Mouse (Mus musculus): ENCODE results near the gene Tas2r135. TPM values are rescaled to one million over a fixed set of nuclear protein-coding genes. Genes with fewer than 3 reads are reported as not detected.
A peak's percentile ranks its signal among the peaks of the same experiment; 100 is the strongest.

Gene Tas2r135
- total RNA-seq (2021) (under 1 TPM in 1 of 2 experiments, not detected in 1; 0.27 TPM), polyA plus RNA-seq (2012; rRNA removed) (not detected in 2 replicates)
- long read RNA-seq: 0 reads

- H3K4me3 ChIP-seq: no peak within 1 kb of the TSS
- H3K79me2 ChIP-seq (replicated peaks; ENCODE audit: control insufficient read depth, insufficient read depth, low read length): no peaks in the 10 kb centered on the region
- 87% methylated on average over 2 of the region's 2 CpGs for WGBS
- H3K36me3 ChIP-seq (ENCODE audit: control insufficient read depth, insufficient read depth, low read length): no peaks in the 10 kb centered on the region
- DNase-seq: no peak
- intact Hi-C loops (cut with DNase I): no loop called here
- no peaks in the 10 kb centered on the region for H3K27me3 ChIP-seq (ENCODE audit: control insufficient read depth, insufficient read depth, low read length)
- H3K9ac ChIP-seq (ENCODE audit: low read depth, low read length): no peak within 1 kb of the TSS
- no peak for TF ChIP-seq POLR2A (IDR thresholded peaks at IDR 0.05; ENCODE audit: insufficient read depth, low read depth, low read length)
- TF ChIP-seq CTCF (IDR thresholded peaks at IDR 0.05): no peak
- TF ChIP-seq EP300 (IDR thresholded peaks at IDR 0.05; ENCODE audit: insufficient read depth, low read depth, low read length): no peak
- no peaks in the 10 kb centered on the region for H3K4me1 ChIP-seq (ENCODE audit: control insufficient read depth, insufficient read depth, low read length)
- no peak within 1 kb of the TSS for H3K27ac ChIP-seq
Observed at GRCm38 (mm10) chr6:42405134-42405533, at the start of gene Tas2r135. TSS of gene Tas2r135 (plus strand) at chr6:42405434.

- no peak overlapping the region for H3K9ac ChIP-seq (ENCODE audit: low read depth, low read length)
- no peak for TF ChIP-seq CTCF (IDR thresholded peaks at IDR 0.05)
- 0 out of 2 replicates have a peak, but pooled peaks have one; percentile 1 for TF ChIP-seq POLR2A (IDR thresholded peaks at IDR 0.05; ENCODE audit: insufficient read depth, low read depth, low read length)
- WGBS: 89% methylated on average over 13 of the region's 13 CpGs
Observed at GRCm38 (mm10) chr6:42355794-42356600, 49.2 kb upstream of the Tas2r135 start.

GRCm38 (mm10) chr6:42356913-42357312 lies 48.3 kb upstream of the Tas2r135 start:
- H3K36me3 ChIP-seq (ENCODE audit: control insufficient read depth, insufficient read depth, low read length): peaks cover 35% of the 10 kb centered on the region
- H3K27ac ChIP-seq: no peak overlapping the region; the same call in 1 of the 2 replicates
- WGBS: 81% methylated on average over 5 of the region's 5 CpGs
- no peak overlapping the region for H3K4me3 ChIP-seq
- DNase-seq: no peak
- H3K9ac ChIP-seq (ENCODE audit: low read depth, low read length): no peak overlapping the region
- intact Hi-C loops (cut with DNase I): no loop called here
- no peaks in the 10 kb centered on the region for H3K27me3 ChIP-seq (ENCODE audit: control insufficient read depth, insufficient read depth, low read length)
- no peaks in the 10 kb centered on the region for H3K79me2 ChIP-seq (replicated peaks; ENCODE audit: control insufficient read depth, insufficient read depth, low read length)
- no peak for TF ChIP-seq EP300 (IDR thresholded peaks at IDR 0.05; ENCODE audit: insufficient read depth, low read depth, low read length)
- no peak for TF ChIP-seq POLR2A (IDR thresholded peaks at IDR 0.05; ENCODE audit: insufficient read depth, low read depth, low read length)
- TF ChIP-seq CTCF (IDR thresholded peaks at IDR 0.05): no peak
- H3K4me1 ChIP-seq (ENCODE audit: control insufficient read depth, insufficient read depth, low read length): peaks cover 39% of the 10 kb centered on the region

More at GRCm38 (mm10) chr6:42355794-42356600, 49.2 kb upstream of the Tas2r135 start:
- Histone ChIP-seq H3K27ac (no peak overlapping the region), H3K79me2 (replicated peaks; ENCODE audit: control insufficient read depth, insufficient read depth, low read length) (no peaks in the 10 kb centered on the region), H3K27me3 (ENCODE audit: control insufficient read depth, insufficient read depth, low read length) (no peaks in the 10 kb centered on the region), H3K36me3 (ENCODE audit: control insufficient read depth, insufficient read depth, low read length) (peaks cover 41% of the 10 kb centered on the region), H3K4me3 (no peak overlapping the region), H3K4me1 (ENCODE audit: control insufficient read depth, insufficient read depth, low read length) (peaks cover 43% of the 10 kb centered on the region)
- DNase-seq: peak in 1 of 2 experiments; percentile 20
- intact Hi-C loops (cut with DNase I): no loop called here

- H3K27me3 ChIP-seq (ENCODE audit: control insufficient read depth, insufficient read depth, low read length): no peaks in the 10 kb centered on the region
- no peak overlapping the region; the same call in 1 of the 2 replicates for H3K27ac ChIP-seq
- TF ChIP-seq CTCF (IDR thresholded peaks at IDR 0.05) (no peak), EP300 (IDR thresholded peaks at IDR 0.05; ENCODE audit: insufficient read depth, low read depth, low read length) (no peak), POLR2A (IDR thresholded peaks at IDR 0.05; ENCODE audit: insufficient read depth, low read depth, low read length) (no peak)
- intact Hi-C loops (cut with DNase I): no loop called here
- peak in 1 of 2 experiments; percentile 27 for DNase-seq
- no peaks in the 10 kb centered on the region for H3K79me2 ChIP-seq (replicated peaks; ENCODE audit: control insufficient read depth, insufficient read depth, low read length)
- no peak overlapping the region for H3K9ac ChIP-seq (ENCODE audit: low read depth, low read length)
- WGBS: 64% methylated on average over 6 of the region's 6 CpGs
- no peak overlapping the region for H3K4me3 ChIP-seq
- peaks cover 45% of the 10 kb centered on the region for H3K4me1 ChIP-seq (ENCODE audit: control insufficient read depth, insufficient read depth, low read length)
- peaks cover 25% of the 10 kb centered on the region for H3K36me3 ChIP-seq (ENCODE audit: control insufficient read depth, insufficient read depth, low read length)
Observed at GRCm38 (mm10) chr6:42357901-42358300, 47.3 kb upstream of the Tas2r135 start.

- no peak for TF ChIP-seq CTCF (IDR thresholded peaks at IDR 0.05)
- no peak for TF ChIP-seq POLR2A (IDR thresholded peaks at IDR 0.05; ENCODE audit: insufficient read depth, low read depth, low read length)
- TF ChIP-seq EP300 (IDR thresholded peaks at IDR 0.05; ENCODE audit: insufficient read depth, low read depth, low read length): no peak
- WGBS: 44% methylated on average over 12 of the region's 12 CpGs
- H3K9ac ChIP-seq (ENCODE audit: low read depth, low read length): no peak overlapping the region
- peak in 1 of 2 experiments; percentile 43 for DNase-seq
- peaks cover 19% of the 10 kb centered on the region for H3K36me3 ChIP-seq (ENCODE audit: control insufficient read depth, insufficient read depth, low read length)
- intact Hi-C loops (cut with DNase I): no loop called here
- H3K4me1 ChIP-seq (ENCODE audit: control insufficient read depth, insufficient read depth, low read length): peaks cover 43% of the 10 kb centered on the region
- H3K27me3 ChIP-seq (ENCODE audit: control insufficient read depth, insufficient read depth, low read length): no peaks in the 10 kb centered on the region
- no peak overlapping the region for H3K4me3 ChIP-seq
- no peaks in the 10 kb centered on the region for H3K79me2 ChIP-seq (replicated peaks; ENCODE audit: control insufficient read depth, insufficient read depth, low read length)
- H3K27ac ChIP-seq: peak overlapping the region; percentile 62
Observed at GRCm38 (mm10) chr6:42358901-42359300, 46.3 kb upstream of the Tas2r135 start.
